Mouse (Mus musculus) lung, embryonic 16.5 days (tissue): ENCODE results near the gene Slc29a3. TPM values are rescaled to one million over a fixed set of nuclear protein-coding genes. Genes with fewer than 3 reads are reported as not detected.

Experiments
- ATAC-seq: fragments of 200-750 bp; cut with Nextera tagmentation; 2 replicates; pipeline ENCODE4 v1.8.0; 2017; ENCODE audit warnings: low read depth, mild to moderate bottlenecking, moderate library complexity
- H3K27ac ChIP-seq: fragments of 300-500 bp; sonication (generic); 2 replicates; pipeline ENCODE4 v1.5.1; 2014; ENCODE audit warnings: mild to moderate bottlenecking, control low read depth, low read length
- H3K27me3 ChIP-seq: fragments of 300-500 bp; sonication (generic); 2 replicates; pipeline ENCODE4 v1.6.1; 2014; ENCODE audit warnings: low read depth, low read length, mixed read lengths; ENCODE audit not compliant: control insufficient read depth, insufficient read depth
- H3K36me3 ChIP-seq: fragments of 300-500 bp; sonication (generic); 2 replicates; pipeline ENCODE4 v1.6.1; 2014; ENCODE audit warnings: low read length; ENCODE audit not compliant: control insufficient read depth, insufficient read depth
- H3K4me1 ChIP-seq: fragments of 300-500 bp; sonication (generic); replicated peaks from 2 replicates; pipeline ENCODE4 v1.6.1; 2014; ENCODE audit warnings: low read length, mixed read lengths; ENCODE audit not compliant: control insufficient read depth, insufficient read depth
- H3K4me2 ChIP-seq: fragments of 300-500 bp; sonication (generic); 2 replicates; pipeline ENCODE4 v1.6.1; 2014; ENCODE audit warnings: low read depth, low read length, control low read depth
- H3K4me3 ChIP-seq: fragments of 300-500 bp; sonication (generic); 2 replicates; pipeline ENCODE4 v1.5.1; 2014; ENCODE audit warnings: mild to moderate bottlenecking, low read length, control low read depth
- H3K9ac ChIP-seq: fragments of 300-500 bp; sonication (generic); 2 replicates; pipeline ENCODE4 v1.6.1; 2014; ENCODE audit warnings: low read length, control low read depth
- H3K9me3 ChIP-seq: fragments of 300-500 bp; sonication (generic); 2 replicates; pipeline ENCODE4 v1.6.1; 2016; ENCODE audit warnings: low read length; ENCODE audit not compliant: control insufficient read depth
- WGBS: fragments of 180-500 bp; shearing (Covaris S2); extraction: QIAGEN DNeasy Blood & Tissue Kit; methylation state at CpG from one replicate; pipeline ENCODE4 v1.1.7; 2014; 5-methylcytosine and 5-hydroxymethylcytosine counted together
- polyA plus RNA-seq: library from polyadenylated mRNA; unstranded; fragments of >200 nt; fragmentation: Nextera tagmentation; extraction: Ambion mirVana; gene quantifications from 2 replicates; pipeline ENCODE4 v1.2.1, GENCODE M21; 2015

Gene Slc29a3
- polyA plus RNA-seq, 1 experiment from 2014 or later, result 10.2 TPM

DNA sequence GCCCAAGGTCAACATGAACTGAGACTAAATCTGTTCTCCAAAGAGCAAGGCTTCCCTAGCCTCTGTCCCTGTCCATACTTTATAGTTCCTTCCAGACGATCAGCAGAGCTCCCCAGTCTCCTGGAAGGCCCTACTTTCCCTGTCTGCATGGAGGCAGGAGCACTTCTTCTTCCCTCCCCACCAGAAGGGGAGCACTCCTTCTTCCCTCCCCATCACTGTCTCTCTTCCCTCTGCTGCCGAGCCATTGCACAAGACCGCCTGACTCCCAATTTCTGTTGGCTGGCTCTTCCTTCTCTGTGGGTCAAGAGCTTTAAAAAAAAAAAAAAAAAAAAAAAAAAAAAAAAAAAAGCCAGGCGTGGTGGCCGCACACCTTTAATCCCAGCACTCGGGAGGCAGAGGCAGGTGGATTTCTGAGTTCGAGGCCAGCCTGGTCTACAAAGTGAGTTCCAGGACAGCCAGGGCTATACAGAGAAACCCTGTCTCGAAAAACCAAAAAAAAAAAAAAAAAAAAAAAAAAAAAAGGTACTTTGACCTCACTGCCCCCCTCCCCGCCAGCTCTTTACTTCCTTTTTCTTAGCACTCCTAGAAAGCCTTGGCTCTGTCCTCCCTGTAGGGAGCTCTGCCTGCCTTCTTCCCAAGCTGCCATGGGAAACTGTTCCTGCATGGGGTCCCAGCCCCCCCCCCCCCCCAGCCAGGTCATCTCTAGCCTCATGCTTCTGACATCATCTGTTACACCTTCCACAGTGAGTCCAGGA lies 14.5 kb downstream of the Slc29a3 start:
- Histone ChIP-seq H3K9ac (no peak overlapping the region), H3K4me2 (no peak overlapping the region), H3K36me3 (no peaks in the 10 kb centered on the region), H3K9me3 (no peaks in the 10 kb centered on the region), H3K27me3 (no peaks in the 10 kb centered on the region), H3K4me1 (no peaks in the 10 kb centered on the region), H3K4me3 (no peak overlapping the region), H3K27ac (no peak overlapping the region)
- WGBS, result 76% methylated on average over 4 of the region's 9 CpGs
- no peak for ATAC-seq

- 71% methylated on average over 11 of the region's 11 CpGs for WGBS
- H3K4me3 ChIP-seq, result no peak overlapping the region
- no peaks in the 10 kb centered on the region for H3K4me1 ChIP-seq
- no peaks in the 10 kb centered on the region for H3K27me3 ChIP-seq
- no peak overlapping the region for H3K27ac ChIP-seq
- ATAC-seq, result no peak
- no peaks in the 10 kb centered on the region for H3K9me3 ChIP-seq
- no peak overlapping the region for H3K9ac ChIP-seq
- H3K36me3 ChIP-seq, result no peaks in the 10 kb centered on the region
- no peak overlapping the region for H3K4me2 ChIP-seq
These were observed 15.3 kb downstream of the Slc29a3 start for GRCm38 (mm10) chr10:60737169-60737728.

GRCm38 (mm10) chr10:60735737-60736136 lies 16.9 kb downstream of the Slc29a3 start:
- no peaks in the 10 kb centered on the region for H3K36me3 ChIP-seq
- ATAC-seq, result no peak
- no peaks in the 10 kb centered on the region for H3K9me3 ChIP-seq
- H3K4me1 ChIP-seq, result no peaks in the 10 kb centered on the region
- no peak overlapping the region for H3K4me2 ChIP-seq
- H3K27ac ChIP-seq, result no peak overlapping the region
- WGBS, result 100% methylated on average over 1 of the region's 1 CpGs
- no peak overlapping the region for H3K4me3 ChIP-seq
- no peak overlapping the region for H3K9ac ChIP-seq
- no peaks in the 10 kb centered on the region for H3K27me3 ChIP-seq

- Histone ChIP-seq H3K27ac (no peak overlapping the region), H3K9ac (no peak overlapping the region), H3K27me3 (no peaks in the 10 kb centered on the region), H3K4me2 (no peak overlapping the region), H3K9me3 (no peaks in the 10 kb centered on the region), H3K4me3 (no peak overlapping the region), H3K36me3 (no peaks in the 10 kb centered on the region), H3K4me1 (no peaks in the 10 kb centered on the region)
- ATAC-seq, result no peak
- 69% methylated on average over 8 of the region's 8 CpGs for WGBS
These were observed 19.1 kb downstream of the Slc29a3 start for GRCm38 (mm10) chr10:60733471-60733870.

- WGBS, result 42% methylated on average over 2 of the region's 2 CpGs
These were observed 20.2 kb downstream of the Slc29a3 start for GRCm38 (mm10) chr10:60732397-60732861.

DNA sequence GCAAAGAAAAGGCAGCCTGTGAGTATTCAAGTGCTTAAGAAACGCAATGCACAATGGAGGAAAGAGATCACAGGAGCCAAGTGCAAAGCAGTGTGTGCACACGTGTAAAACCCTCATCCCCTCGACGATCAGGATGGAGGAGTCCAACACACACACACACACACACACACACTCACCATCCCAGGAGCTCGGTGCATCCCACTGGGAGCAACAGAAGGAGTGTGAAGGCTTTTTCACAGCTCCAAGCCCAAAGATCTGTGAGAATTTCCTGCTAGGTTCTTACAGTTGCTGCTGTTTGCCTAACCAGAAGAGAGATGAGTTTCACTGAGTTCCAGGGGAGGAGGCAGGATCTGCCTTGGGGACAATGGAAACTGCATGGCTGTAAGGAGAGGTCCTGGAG lies 20.9 kb downstream of the Slc29a3 start:
- H3K36me3 ChIP-seq, result no peaks in the 10 kb centered on the region
- no peak overlapping the region for H3K9ac ChIP-seq
- H3K9me3 ChIP-seq, result no peaks in the 10 kb centered on the region
- WGBS, result 32% methylated on average over 5 of the region's 5 CpGs
- no peak overlapping the region for H3K27ac ChIP-seq
- no peaks in the 10 kb centered on the region for H3K27me3 ChIP-seq
- H3K4me1 ChIP-seq, result no peaks in the 10 kb centered on the region
- ATAC-seq, result no peak
- no peak overlapping the region for H3K4me2 ChIP-seq
- H3K4me3 ChIP-seq, result no peak overlapping the region

More at GRCm38 (mm10) chr10:60732397-60732861, 20.2 kb downstream of the Slc29a3 start:
- no peaks in the 10 kb centered on the region for H3K9me3 ChIP-seq
- H3K27me3 ChIP-seq, result no peaks in the 10 kb centered on the region
- no peak overlapping the region for H3K27ac ChIP-seq
- 0 out of 2 replicates have a peak overlapping the region, but pooled peaks have one; percentile 11 for H3K9ac ChIP-seq
- H3K4me2 ChIP-seq, result no peak overlapping the region
- no peaks in the 10 kb centered on the region for H3K4me1 ChIP-seq
- ATAC-seq, result no peak
- H3K4me3 ChIP-seq, result no peak overlapping the region
- H3K36me3 ChIP-seq, result no peaks in the 10 kb centered on the region

DNA sequence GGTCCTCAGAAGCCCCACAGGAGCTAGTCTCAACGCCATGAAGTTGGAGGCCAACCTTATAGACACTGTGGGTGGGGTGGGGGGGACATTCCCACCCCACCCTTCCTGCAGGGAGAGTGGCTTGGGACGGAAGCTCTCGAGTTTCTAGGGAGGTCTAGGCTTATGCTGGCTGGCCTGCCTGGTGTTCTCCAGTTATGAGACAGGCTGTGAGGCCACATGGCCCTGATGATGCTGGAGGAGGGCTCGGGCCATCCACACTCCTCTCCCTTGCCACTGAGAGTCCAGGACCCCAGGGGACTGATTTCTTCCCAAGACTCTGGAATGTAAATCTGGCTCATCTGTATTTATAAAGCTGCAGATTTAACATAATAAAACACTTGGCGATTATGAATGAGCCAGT lies 25.3 kb downstream of the Slc29a3 start:
- no peak overlapping the region for H3K9ac ChIP-seq

DNA sequence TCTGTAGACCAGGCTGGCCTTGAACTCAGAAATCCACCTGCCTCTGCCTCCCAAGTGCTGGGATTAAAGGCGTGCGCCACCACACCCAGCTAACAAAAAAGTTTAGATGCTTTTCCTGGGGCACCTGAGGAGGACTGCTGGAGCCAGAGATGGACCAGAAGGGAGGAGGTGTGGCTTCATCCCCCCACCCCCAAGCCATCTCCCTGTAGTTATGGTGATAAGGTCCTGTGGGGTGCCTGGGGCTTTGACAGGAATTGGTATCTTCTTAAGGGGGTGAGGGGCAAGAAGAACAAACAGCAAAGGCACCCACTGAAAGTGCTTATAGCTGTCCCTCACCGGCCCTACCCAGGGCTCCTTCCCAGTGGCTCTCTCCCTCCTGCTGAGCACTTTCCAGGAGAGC lies 25.7 kb downstream of the Slc29a3 start:
- no peak overlapping the region for H3K4me2 ChIP-seq
- no peak overlapping the region for H3K9ac ChIP-seq
- WGBS, result 70% methylated on average over 3 of the region's 3 CpGs
- H3K4me3 ChIP-seq, result no peak overlapping the region
- H3K9me3 ChIP-seq, result no peaks in the 10 kb centered on the region
- H3K27ac ChIP-seq, result no peak overlapping the region
- no peaks in the 10 kb centered on the region for H3K4me1 ChIP-seq
- no peaks in the 10 kb centered on the region for H3K27me3 ChIP-seq
- H3K36me3 ChIP-seq, result no peaks in the 10 kb centered on the region
- ATAC-seq, result no peak

More for the DNA sequence above, 25.3 kb downstream of the Slc29a3 start:
- no peaks in the 10 kb centered on the region for H3K36me3 ChIP-seq
- no peaks in the 10 kb centered on the region for H3K9me3 ChIP-seq
- H3K27ac ChIP-seq, result no peak overlapping the region
- WGBS, result 28% methylated on average over 5 of the region's 5 CpGs
- H3K27me3 ChIP-seq, result no peaks in the 10 kb centered on the region
- no peak overlapping the region for H3K4me2 ChIP-seq
- ATAC-seq, result 0 out of 2 replicates have a peak, but pooled peaks have one; percentile 7
- no peaks in the 10 kb centered on the region for H3K4me1 ChIP-seq
- H3K4me3 ChIP-seq, result no peak overlapping the region

DNA sequence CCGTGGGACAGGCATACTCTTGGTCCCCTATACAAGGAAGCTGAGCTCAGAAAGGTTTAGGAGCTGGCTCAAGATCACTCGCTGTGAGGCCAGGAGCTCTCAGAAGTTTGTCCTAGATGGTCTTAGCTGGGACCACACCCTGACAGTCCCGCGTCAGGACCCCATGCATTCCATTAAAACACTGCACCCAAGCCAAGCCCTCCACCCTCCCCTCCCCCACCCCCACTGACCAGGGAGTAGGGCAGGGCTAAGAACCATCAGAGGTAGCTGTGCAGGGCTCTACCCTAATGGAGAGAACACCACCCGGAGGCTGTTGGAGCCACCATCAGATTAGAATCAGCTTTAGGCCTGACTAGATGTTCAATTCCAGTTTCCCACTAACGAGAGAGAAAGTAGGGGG lies 28.1 kb downstream of the Slc29a3 start:
- Histone ChIP-seq H3K4me3 (no peak overlapping the region), H3K9ac (no peak overlapping the region), H3K27me3 (no peaks in the 10 kb centered on the region), H3K4me1 (no peaks in the 10 kb centered on the region), H3K27ac (no peak overlapping the region), H3K4me2 (no peak overlapping the region), H3K36me3 (no peaks in the 10 kb centered on the region), H3K9me3 (no peaks in the 10 kb centered on the region)
- whole genome bisulfite sequencing, result 63% methylated on average over 6 of the region's 6 CpGs
- no peak for ATAC-seq
